In genomic region chr15:5184668-5185330, GRCm38 (mm10) we compare ENCODE assay signal across 8 mouse cellular contexts. TPM values are rescaled to one million over a fixed set of nuclear protein-coding genes. Genes with fewer than 3 reads are reported as not detected.
DNase-seq lines count a peak whose midpoint lies in the region; ATAC-seq lines count a peak whose summit lies in the region.

No protein-coding gene starts in this region.

- peak; percentile 23 for DNase-seq in embryo, embryonic 11 days
- no peak for DNase-seq in embryo, embryonic 9.5 days (ENCODE audit: extremely low spot score)
- peak; percentile 18 for DNase-seq in thymus, postnatal 0 days (ENCODE audit: low spot score)
- no peak for DNase-seq in thymus, adult 18-20 months
- DNase-seq in thymus, postnatal 25 days = peak; percentile 15
- no peak for DNase-seq in layer of hippocampus, postnatal 36 days

- H3K4me3 ChIP-seq in heart, embryonic 15.5 days = peak overlapping the region; percentile 92
- H3K4me3 ChIP-seq in liver, embryonic 15.5 days (replicated peaks) = peak overlapping the region; percentile 96

- H3K36me3 ChIP-seq in heart, embryonic 15.5 days = peaks cover 3% of the 10 kb centered on the region; the same call in 1 of the 2 replicates
- H3K36me3 ChIP-seq in liver, embryonic 15.5 days (replicated peaks) = peaks cover 10% of the 10 kb centered on the region

- no peaks in the 10 kb centered on the region for H3K27me3 ChIP-seq in heart, embryonic 15.5 days
- H3K27me3 ChIP-seq in liver, embryonic 15.5 days = no peaks in the 10 kb centered on the region

- peak overlapping the region; percentile 91 for H3K9ac ChIP-seq in heart, embryonic 15.5 days
- H3K9ac ChIP-seq in liver, embryonic 15.5 days = peak overlapping the region; percentile 85

- H3K27ac ChIP-seq in heart, embryonic 15.5 days = peak overlapping the region; percentile 71
- peak overlapping the region; percentile 86 for H3K27ac ChIP-seq in liver, embryonic 15.5 days (replicated peaks)

- 42% methylated on average over 11 of the region's 11 CpGs for WGBS in heart, embryonic 15.5 days
- 43% methylated on average over 10 of the region's 11 CpGs for WGBS in liver, embryonic 15.5 days (ENCODE audit: insufficient replicate concordance)

- peak overlapping the region; percentile 85 for H3K4me2 ChIP-seq in heart, embryonic 15.5 days
- peak overlapping the region; percentile 83 for H3K4me2 ChIP-seq in liver, embryonic 15.5 days

- H3K4me1 ChIP-seq in heart, embryonic 15.5 days (replicated peaks) = peaks cover 21% of the 10 kb centered on the region
- H3K4me1 ChIP-seq in liver, embryonic 15.5 days (replicated peaks) = peaks cover 24% of the 10 kb centered on the region

- no peak for ATAC-seq in heart, embryonic 15.5 days (replicated peaks; ENCODE audit: insufficient number of reproducible peaks, insufficient read depth, low FRiP score, low read depth)
- peak; percentile 16 for ATAC-seq in liver, embryonic 15.5 days (ENCODE audit: insufficient read depth)

- H3K9me3 ChIP-seq in heart, embryonic 15.5 days (replicated peaks) = no peaks in the 10 kb centered on the region
- no peaks in the 10 kb centered on the region for H3K9me3 ChIP-seq in liver, embryonic 15.5 days (replicated peaks)

RNA-seq across cellular contexts. Expression of gene Ttc33, which starts 0.5 kb away (rescaled TPM):
- polyA plus RNA-seq in thymus, postnatal 0 days (2015; fragmentation: Nextera tagmentation; extraction: Ambion mirVana) = 43.6 and 45.9 TPM in 2 replicates
- polyA plus RNA-seq in heart, embryonic 15.5 days (2015; fragmentation: Nextera tagmentation; extraction: Ambion mirVana) = 31.8 and 33.7 TPM in 2 replicates
- 13.5 and 15.7 TPM in 2 replicates for polyA plus RNA-seq in liver, embryonic 15.5 days (2015; fragmentation: Nextera tagmentation; extraction: Ambion mirVana)
- total RNA-seq in layer of hippocampus, postnatal 36 days (2021) = 10 to 100 TPM; 77.0 to 82.6 TPM

RNA-seq across cellular contexts. Expression of gene Prkaa1, which starts 41.1 kb away (rescaled TPM):
- polyA plus RNA-seq in thymus, postnatal 0 days (2015; fragmentation: Nextera tagmentation; extraction: Ambion mirVana) = 11.5 and 12.5 TPM in 2 replicates
- 14.1 and 15.8 TPM in 2 replicates for polyA plus RNA-seq in heart, embryonic 15.5 days (2015; fragmentation: Nextera tagmentation; extraction: Ambion mirVana)
- 11.4 and 12.2 TPM in 2 replicates for polyA plus RNA-seq in liver, embryonic 15.5 days (2015; fragmentation: Nextera tagmentation; extraction: Ambion mirVana)
- 10 to 100 TPM; 23.0 to 24.1 TPM for total RNA-seq in layer of hippocampus, postnatal 36 days (2021)

RNA-seq across cellular contexts. Expression of gene Ptger4, which starts 59.2 kb away (rescaled TPM):
- 18.2 and 18.3 TPM in 2 replicates for polyA plus RNA-seq in thymus, postnatal 0 days (2015; fragmentation: Nextera tagmentation; extraction: Ambion mirVana)
- 4.2 and 4.7 TPM in 2 replicates for polyA plus RNA-seq in heart, embryonic 15.5 days (2015; fragmentation: Nextera tagmentation; extraction: Ambion mirVana)
- 1.5 and 1.6 TPM in 2 replicates for polyA plus RNA-seq in liver, embryonic 15.5 days (2015; fragmentation: Nextera tagmentation; extraction: Ambion mirVana)
- under 1 TPM; 0.96 to 1.00 TPM for total RNA-seq in layer of hippocampus, postnatal 36 days (2021)

Comparison
In these comparisons a context has a peak if more than half of its experiments do, and no peak if none do; other contexts are left out.
1. DNase-seq: peak in embryo, embryonic 11 days (single experiment), thymus, postnatal 0 days (single experiment) and thymus, postnatal 25 days (single experiment); none in embryo, embryonic 9.5 days (single experiment), thymus, adult 18-20 months (0 of 2) and layer of hippocampus, postnatal 36 days (0 of 2).